Mouse (Mus musculus) CD4-positive, CD25-positive, alpha-beta regulatory T cell, adult 4 months (primary cell): ENCODE results near the gene Dach2. TPM values are rescaled to one million over a fixed set of nuclear protein-coding genes. Genes with fewer than 3 reads are reported as not detected.
"Not testable (repeated sequence)": the region's sequence is repeated elsewhere in the genome, so short reads cannot be mapped to it uniquely, and the experiment has no call there.

ENCODE experiments used
- ATAC-seq: one replicate; pipeline ENCODE4 v1.8.0; 2017
- polyA plus RNA-seq, 2 experiments: library from polyadenylated mRNA; unstranded; fragments of 100-300 nt; shearing (Covaris generic); gene quantifications; one replicate each; pipeline ENCODE4 v1.2.1; 2017

Gene Dach2
- under 1 TPM in 1 of 2 experiments, not detected in 1; 0.37 TPM for polyA plus RNA-seq

DNA sequence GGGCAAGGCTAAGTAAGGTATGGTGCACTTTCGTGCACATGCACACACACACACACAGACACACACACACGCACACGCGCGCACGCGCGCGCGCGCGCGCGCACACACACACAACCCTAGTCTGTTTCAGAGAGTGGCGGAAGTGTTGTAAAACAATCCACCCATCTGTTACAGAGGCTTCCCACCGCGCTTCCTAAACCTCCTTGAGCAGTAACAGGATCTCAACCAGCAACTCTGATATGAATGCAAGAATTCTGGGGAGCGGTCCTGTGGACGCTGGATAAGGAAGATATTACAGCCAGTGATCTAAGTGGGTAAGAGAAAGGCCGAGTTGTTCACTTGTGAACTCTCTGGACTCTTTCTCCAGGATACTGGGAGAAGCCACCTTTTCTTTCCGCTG, at the start of gene Dach2:
Gene Dach2, plus strand, starts transcription at position 107 of the 400 bp plus-strand sequence.
- ATAC-seq = peak; percentile 57

DNA sequence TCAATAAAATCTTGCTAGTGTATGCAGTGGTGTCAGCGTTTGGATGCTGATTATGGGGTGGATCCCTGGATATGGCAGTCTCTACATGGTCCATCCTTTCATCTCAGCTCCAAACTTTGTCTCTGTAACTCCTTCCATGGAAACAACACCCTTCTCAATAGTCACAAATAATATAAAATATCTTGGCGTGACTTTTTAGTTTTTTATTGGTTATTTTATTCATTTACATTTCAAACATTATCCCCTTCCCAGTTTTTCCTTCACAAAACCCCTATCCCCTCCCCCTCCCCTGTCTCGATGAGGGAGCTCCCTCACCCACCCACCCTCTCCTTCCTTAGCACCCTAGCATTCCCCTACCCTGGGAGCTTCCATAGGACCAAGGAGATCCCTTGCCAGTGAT, 44.9 kb upstream of the Dach2 start:
- ATAC-seq = not testable (repeated sequence)

GRCm38 (mm10) chrX:113298031-113298430, 721 bp downstream of the Dach2 start:
- ATAC-seq = peak; percentile 75

- no peak for ATAC-seq
Measured at GRCm38 (mm10) chrX:113298468-113298867, 1.2 kb downstream of the Dach2 start.

DNA sequence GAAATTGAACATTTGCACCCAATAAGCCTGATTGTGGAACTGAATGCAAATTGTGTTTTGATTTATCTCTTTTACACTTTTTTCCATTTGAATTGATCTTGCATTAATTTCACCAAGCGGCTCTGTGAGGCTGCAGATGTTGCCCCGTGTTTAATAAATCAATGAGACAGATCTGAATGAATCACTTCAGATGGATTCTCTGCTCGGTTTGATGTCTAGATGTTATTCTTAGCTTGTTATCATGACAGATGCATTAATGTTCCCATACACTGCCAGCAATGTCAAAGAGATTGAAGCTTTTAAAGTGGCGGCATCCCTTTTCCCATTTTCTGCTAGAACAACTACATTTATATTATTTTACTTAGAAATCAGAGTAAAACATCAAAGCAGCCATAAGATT, 7.0 kb downstream of the Dach2 start:
- no peak for ATAC-seq

GRCm38 (mm10) chrX:113338143-113338542, 40.8 kb downstream of the Dach2 start:
- ATAC-seq = no peak

- no peak for ATAC-seq
Measured at GRCm38 (mm10) chrX:113394417-113394816, 97.1 kb downstream of the Dach2 start.

- no peak for ATAC-seq
Measured at GRCm38 (mm10) chrX:113408756-113409155, 111.4 kb downstream of the Dach2 start.

DNA sequence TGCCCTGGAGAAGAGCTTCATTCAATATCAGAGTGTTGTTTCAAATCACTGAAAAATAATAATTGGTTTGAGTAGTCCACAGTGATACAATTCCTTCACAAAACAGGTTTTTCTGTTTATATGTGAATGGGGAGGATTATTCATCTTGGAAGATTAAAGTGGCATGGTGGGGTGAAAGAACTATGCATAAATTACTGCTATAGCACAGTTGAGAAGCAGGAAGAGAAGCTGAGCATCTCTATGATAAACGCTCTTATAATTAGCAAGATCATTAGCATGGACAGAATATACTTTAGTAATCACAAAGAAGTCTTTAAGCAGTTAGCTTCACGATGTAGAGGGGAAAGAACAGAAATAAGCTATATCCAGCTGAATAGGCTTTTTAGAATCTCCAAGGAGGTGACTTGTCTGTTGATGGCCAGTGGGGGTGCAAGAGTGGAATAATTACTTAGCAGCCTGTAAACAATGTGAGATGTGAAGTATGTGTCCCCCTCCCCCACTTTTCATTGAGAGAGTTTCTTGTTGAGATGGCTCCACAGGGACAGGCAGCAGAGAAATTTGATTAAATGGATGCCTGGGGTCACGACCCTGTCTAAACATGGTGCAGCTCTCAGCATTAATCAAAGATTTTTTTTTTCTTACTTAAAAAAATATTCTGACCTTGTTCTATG, 124.3 kb downstream of the Dach2 start:
- ATAC-seq = no peak

GRCm38 (mm10) chrX:113482131-113482530, 184.8 kb downstream of the Dach2 start:
- no peak for ATAC-seq

GRCm38 (mm10) chrX:113545106-113545505, 247.8 kb downstream of the Dach2 start:
- no peak for ATAC-seq

- no peak for ATAC-seq
Measured at GRCm38 (mm10) chrX:113563897-113564296, 266.6 kb downstream of the Dach2 start.

GRCm38 (mm10) chrX:113666069-113666468, 368.8 kb downstream of the Dach2 start:
- no peak for ATAC-seq

DNA sequence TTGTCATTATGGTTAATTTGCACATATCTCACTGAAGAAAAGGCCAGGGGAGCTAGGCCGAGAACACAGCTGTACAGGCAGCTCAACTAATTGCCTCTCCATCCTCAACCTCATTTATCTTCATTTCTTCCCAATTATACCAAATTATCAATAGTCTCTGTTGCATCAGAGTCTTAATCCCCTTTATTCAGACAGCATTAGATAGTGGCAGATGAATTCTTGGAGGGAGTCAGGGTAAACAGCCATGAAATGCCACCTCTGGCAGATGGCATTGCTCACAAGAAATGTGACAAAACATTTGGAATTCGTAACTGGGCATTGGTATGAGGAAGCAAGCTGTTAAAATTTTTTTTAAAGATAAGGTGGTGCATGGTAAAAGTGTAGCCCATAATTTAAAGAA, 389.9 kb downstream of the Dach2 start:
- no peak for ATAC-seq

- no peak for ATAC-seq
Measured at GRCm38 (mm10) chrX:113712363-113712762, 415.1 kb downstream of the Dach2 start.

- ATAC-seq = no peak
Measured at GRCm38 (mm10) chrX:113724124-113724523, 426.8 kb downstream of the Dach2 start.

DNA sequence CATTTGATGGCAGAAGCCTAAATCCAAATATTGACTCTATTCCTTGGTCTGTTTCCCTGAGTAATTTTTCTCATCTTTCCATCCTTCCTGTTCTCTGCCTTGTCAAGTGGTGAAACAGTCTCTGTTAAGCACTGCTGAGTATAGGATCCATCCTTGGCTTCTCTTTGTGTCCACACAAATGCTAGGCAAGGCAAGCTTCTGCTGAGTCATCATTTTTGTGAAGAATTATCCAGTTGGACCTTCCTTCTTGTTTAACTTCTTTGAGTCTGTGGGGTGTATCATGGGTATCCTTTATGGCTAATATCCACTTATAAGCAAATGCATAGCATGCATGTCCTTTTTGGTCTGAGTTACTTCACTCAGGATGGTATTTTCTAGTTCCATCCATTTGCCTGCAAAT, 449.8 kb downstream of the Dach2 start:
- no peak for ATAC-seq

DNA sequence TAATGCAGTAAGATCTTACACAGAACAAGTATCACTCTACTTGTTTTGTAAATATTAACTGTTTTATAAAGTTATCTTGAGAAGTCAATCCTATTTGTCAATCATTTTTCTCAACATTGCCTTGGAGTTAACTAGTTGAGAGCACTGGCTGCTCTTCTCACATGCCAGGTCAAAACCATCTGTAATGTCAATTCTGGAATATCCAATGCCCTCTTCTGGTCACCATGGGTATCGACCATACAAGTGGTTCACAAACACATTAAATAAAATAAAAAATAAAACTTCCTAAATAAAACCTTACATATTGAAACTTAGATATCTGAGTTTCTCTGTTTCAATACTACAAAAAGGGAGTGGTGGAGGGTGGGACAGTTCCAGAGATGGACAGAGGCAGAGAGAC, 495.0 kb downstream of the Dach2 start:
- ATAC-seq = peak; percentile 56

DNA sequence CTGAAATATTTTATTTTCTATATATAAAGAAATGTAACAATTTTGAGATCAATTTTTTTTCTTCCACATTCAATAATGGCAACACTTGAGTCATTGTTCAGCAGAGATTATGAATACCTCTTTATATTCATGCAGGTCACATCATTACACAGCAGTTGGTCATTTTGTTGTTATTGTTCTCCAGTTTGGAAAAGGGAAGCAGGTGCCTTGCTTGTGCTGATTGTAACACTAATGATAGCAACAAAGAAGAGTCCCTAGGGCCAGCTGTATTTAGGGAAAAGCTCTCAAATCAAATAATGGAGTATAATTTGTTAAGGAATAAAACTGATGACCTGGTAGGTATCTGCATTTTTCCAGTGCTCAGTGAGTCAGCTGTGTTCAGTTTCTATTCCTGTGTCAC, 513.1 kb downstream of the Dach2 start:
- no peak for ATAC-seq

DNA sequence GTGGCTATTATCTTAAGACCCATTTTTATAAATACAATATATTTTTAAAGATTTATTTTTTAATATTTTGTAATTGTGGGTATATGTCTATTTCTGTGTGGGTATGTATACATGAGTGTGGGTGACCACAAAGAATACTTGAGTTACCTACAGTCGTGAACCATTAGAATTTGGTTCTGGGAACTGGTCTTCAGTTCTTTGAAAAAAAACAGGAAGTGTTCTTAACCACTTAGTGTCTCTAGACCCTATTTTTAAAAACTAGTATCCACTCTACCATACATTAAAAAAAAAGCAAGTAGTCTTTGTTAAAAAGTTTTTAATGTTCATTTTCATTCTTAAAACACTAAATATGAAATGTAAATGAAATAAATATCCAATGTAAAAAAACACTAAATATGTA, 529.5 kb downstream of the Dach2 start:
- peak; percentile 58 for ATAC-seq

- ATAC-seq = no peak
Measured at GRCm38 (mm10) chrX:113833062-113833461, 535.8 kb downstream of the Dach2 start.

DNA sequence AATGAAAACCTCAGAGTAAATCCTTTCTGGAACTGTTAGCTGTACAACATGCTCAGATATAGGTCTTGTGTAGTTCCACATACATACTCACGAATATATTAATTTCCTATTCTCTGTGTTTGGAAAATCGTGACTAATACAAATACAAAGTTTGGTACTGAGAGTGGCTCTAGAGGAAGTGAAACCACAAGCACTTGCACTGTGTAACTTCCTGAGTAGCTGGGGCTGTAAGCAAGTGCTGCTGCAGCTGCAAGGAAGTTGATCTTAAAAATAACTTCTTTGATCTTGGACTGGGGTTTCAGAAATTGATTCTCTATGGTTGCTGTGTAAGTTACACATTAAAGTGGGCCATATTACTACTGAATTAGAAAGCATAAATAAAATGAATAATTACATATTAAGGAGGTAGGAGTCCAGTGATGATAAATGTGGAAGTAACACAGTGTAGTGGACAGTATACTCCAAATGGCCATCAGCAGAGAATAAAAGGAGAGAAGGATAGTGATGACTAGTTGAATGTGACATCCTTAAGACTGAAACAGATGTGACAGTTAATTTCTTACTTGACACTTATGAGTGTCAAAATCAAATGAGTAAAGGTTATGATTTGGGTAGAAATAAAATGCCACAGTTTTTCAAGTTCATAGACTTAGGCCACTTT, 570.7 kb downstream of the Dach2 start:
- ATAC-seq = peak; percentile 89
